Mouse (Mus musculus) kidney, postnatal 0 days (tissue): ENCODE data around the gene Plcb1. TPM values are rescaled to one million over a fixed set of nuclear protein-coding genes. Genes with fewer than 3 reads are reported as not detected.

ENCODE experiments used
- ATAC-seq: fragments of 200-750 bp; cut with Nextera tagmentation; replicated peaks from 2 replicates; pipeline ENCODE4 v1.8.0; 2017; ENCODE audit warnings: low read depth, moderate number of reproducible peaks, moderate TSS enrichment, moderate library complexity; ENCODE audit not compliant: low FRiP score
- DNase-seq: peaks from one replicate; pipeline ENCODE4 v3.0.0-alpha.2; 2016; ENCODE audit warnings: low spot score
- H3K27ac ChIP-seq: fragments of 300-500 bp; sonication (generic); 2 replicates; pipeline ENCODE4 v1.5.1; 2014; ENCODE audit warnings: mild to moderate bottlenecking
- H3K27me3 ChIP-seq: fragments of 300-500 bp; sonication (generic); 2 replicates; pipeline ENCODE4 v1.6.1; 2014; ENCODE audit warnings: low read length, mixed read lengths; ENCODE audit not compliant: insufficient read depth
- H3K36me3 ChIP-seq: fragments of 300-500 bp; sonication (generic); 2 replicates; pipeline ENCODE4 v1.6.1; 2014; ENCODE audit warnings: low read length, mixed read lengths; ENCODE audit not compliant: insufficient read depth
- H3K4me1 ChIP-seq: fragments of 300-500 bp; sonication (generic); replicated peaks from 2 replicates; pipeline ENCODE4 v1.6.1; 2014; ENCODE audit warnings: antibody characterized with exemption, low read length, mixed read lengths; ENCODE audit not compliant: insufficient read depth
- H3K4me2 ChIP-seq: fragments of 300-500 bp; sonication (generic); 2 replicates; pipeline ENCODE4 v1.6.1; 2014; ENCODE audit warnings: mild to moderate bottlenecking, low read length, moderate library complexity, mixed read lengths
- H3K4me3 ChIP-seq: fragments of 300-500 bp; sonication (generic); replicated peaks from 2 replicates; pipeline ENCODE4 v1.5.1; 2014; ENCODE audit warnings: low read depth, low read length
- H3K9ac ChIP-seq: fragments of 300-500 bp; sonication (generic); 2 replicates; pipeline ENCODE4 v1.6.1; 2014; ENCODE audit warnings: low read depth, low read length
- H3K9me3 ChIP-seq: fragments of 300-500 bp; sonication (generic); replicated peaks from 2 replicates; pipeline ENCODE4 v1.6.1; 2016; ENCODE audit warnings: low read length, inconsistent platforms, mixed read lengths
- CTCF ChIP-seq: IDR thresholded peaks from 2 replicates; pipeline ENCODE4 v1.5.1; 2016; ENCODE audit warnings: antibody characterized with exemption, low read depth, mild to moderate bottlenecking, moderate library complexity
- WGBS: fragments of 180-500 bp; shearing (Covaris S2); extraction: QIAGEN DNeasy Blood & Tissue Kit; methylation state at CpG from one replicate; pipeline ENCODE4 v1.1.7; 2014; 5-methylcytosine and 5-hydroxymethylcytosine counted together
- polyA plus RNA-seq: library from polyadenylated mRNA; unstranded; fragments of >200 nt; fragmentation: Nextera tagmentation; extraction: Ambion mirVana; gene quantifications from 2 replicates; pipeline ENCODE4 v1.2.1, GENCODE M21; 2015

Plcb1 gene
- polyA plus RNA-seq, 1 experiment from 2014 or later = 20.8 TPM

GRCm38 (mm10) chr2:134968380-134968779 lies 182.5 kb downstream of the Plcb1 start:
- ATAC-seq (no peak), DNase-seq (no peak)
- no peaks in the 10 kb centered on the region for H3K9me3 ChIP-seq
- no peak overlapping the region for H3K4me2 ChIP-seq
- H3K9ac ChIP-seq = no peak overlapping the region
- 85% methylated on average over 3 of the region's 3 CpGs for WGBS
- no peaks in the 10 kb centered on the region for H3K36me3 ChIP-seq
- H3K4me1 ChIP-seq = no peaks in the 10 kb centered on the region
- no peak overlapping the region for H3K4me3 ChIP-seq
- no peak for TF ChIP-seq CTCF
- H3K27me3 ChIP-seq = no peaks in the 10 kb centered on the region
- H3K27ac ChIP-seq = no peak overlapping the region

GRCm38 (mm10) chr2:134972376-134972775 lies 186.5 kb downstream of the Plcb1 start:
- WGBS = 70% methylated on average over 6 of the region's 6 CpGs
- H3K9ac ChIP-seq = no peak overlapping the region
- H3K36me3 ChIP-seq = no peaks in the 10 kb centered on the region
- H3K4me3 ChIP-seq = no peak overlapping the region
- H3K9me3 ChIP-seq = no peaks in the 10 kb centered on the region
- peak; percentile 18 for DNase-seq
- no peaks in the 10 kb centered on the region for H3K4me1 ChIP-seq
- H3K27me3 ChIP-seq = no peaks in the 10 kb centered on the region
- H3K27ac ChIP-seq = no peak overlapping the region
- no peak overlapping the region for H3K4me2 ChIP-seq
- ATAC-seq = no peak
- TF ChIP-seq CTCF = no peak

- Histone ChIP-seq H3K9me3 (no peaks in the 10 kb centered on the region), H3K4me3 (no peak overlapping the region), H3K36me3 (no peaks in the 10 kb centered on the region), H3K27ac (no peak overlapping the region), H3K27me3 (no peaks in the 10 kb centered on the region), H3K4me1 (no peaks in the 10 kb centered on the region), H3K4me2 (no peak overlapping the region), H3K9ac (no peak overlapping the region)
- DNase-seq = no peak
- 33% methylated on average over 6 of the region's 6 CpGs for WGBS
- no peak for TF ChIP-seq CTCF
- no peak for ATAC-seq
These were observed 188.8 kb downstream of the Plcb1 start for GRCm38 (mm10) chr2:134974711-134975110.

- no peaks in the 10 kb centered on the region for H3K9me3 ChIP-seq
- TF ChIP-seq CTCF = no peak
- H3K9ac ChIP-seq = no peak overlapping the region
- WGBS = 59% methylated on average over 3 of the region's 3 CpGs
- H3K27me3 ChIP-seq = no peaks in the 10 kb centered on the region
- no peaks in the 10 kb centered on the region for H3K4me1 ChIP-seq
- ATAC-seq (no peak), DNase-seq (no peak)
- H3K4me2 ChIP-seq = no peak overlapping the region
- H3K27ac ChIP-seq = no peak overlapping the region
- no peak overlapping the region for H3K4me3 ChIP-seq
- no peaks in the 10 kb centered on the region for H3K36me3 ChIP-seq
These were observed 191.0 kb downstream of the Plcb1 start for GRCm38 (mm10) chr2:134976796-134977330.

- no peak for ATAC-seq
- Histone ChIP-seq H3K4me1 (no peaks in the 10 kb centered on the region), H3K36me3 (no peaks in the 10 kb centered on the region), H3K9me3 (no peaks in the 10 kb centered on the region), H3K9ac (no peak overlapping the region), H3K27ac (no peak overlapping the region), H3K4me3 (no peak overlapping the region), H3K4me2 (no peak overlapping the region), H3K27me3 (no peaks in the 10 kb centered on the region)
- DNase-seq = peak; percentile 19
- TF ChIP-seq CTCF = no peak
- 87% methylated on average over 1 of the region's 1 CpGs for WGBS
These were observed 191.8 kb downstream of the Plcb1 start for GRCm38 (mm10) chr2:134977641-134978040.

- DNase-seq (peak; percentile 21), ATAC-seq (no peak)
- H3K27me3 ChIP-seq = no peaks in the 10 kb centered on the region
- H3K4me3 ChIP-seq = no peak overlapping the region
- H3K9me3 ChIP-seq = no peaks in the 10 kb centered on the region
- H3K36me3 ChIP-seq = no peaks in the 10 kb centered on the region
- no peaks in the 10 kb centered on the region for H3K4me1 ChIP-seq
- H3K4me2 ChIP-seq = no peak overlapping the region
- no peak overlapping the region for H3K9ac ChIP-seq
- no peak overlapping the region for H3K27ac ChIP-seq
- no peak for TF ChIP-seq CTCF
These were observed 195.5 kb downstream of the Plcb1 start for GRCm38 (mm10) chr2:134981394-134981793.

GRCm38 (mm10) chr2:134984884-134985283 lies 199.0 kb downstream of the Plcb1 start:
- Histone ChIP-seq H3K27ac (no peak overlapping the region), H3K4me3 (no peak overlapping the region), H3K27me3 (no peaks in the 10 kb centered on the region), H3K9me3 (no peaks in the 10 kb centered on the region), H3K4me2 (no peak overlapping the region), H3K9ac (no peak overlapping the region), H3K4me1 (no peaks in the 10 kb centered on the region), H3K36me3 (no peaks in the 10 kb centered on the region)
- no peak for TF ChIP-seq CTCF
- ATAC-seq = no peak
- WGBS = 89% methylated on average over 3 of the region's 3 CpGs
- DNase-seq = no peak
